Mouse (Mus musculus) adrenal gland, postnatal 36 days (tissue): Measurements from ENCODE around the gene Scly. TPM values are rescaled to one million over a fixed set of nuclear protein-coding genes. Genes with fewer than 3 reads are reported as not detected.

Source experiments
- DNase-seq, 2 experiments: peaks; one replicate each; pipeline ENCODE4 v3.0.0; 2021; ENCODE audit warnings: mixed read lengths in 1 of 2
- total RNA-seq, 2 experiments: library from RNA; stranded (reverse); gene quantifications; 2 replicates each; pipeline ENCODE4 v1.2.3; 2021

Gene Scly
- total RNA-seq, 2 experiments from 2014 or later: 21.2 to 23.6 TPM

- DNase-seq: no peak
These were observed 64.0 kb downstream of the Scly start for GRCm38 (mm10) chr1:91362113-91362512.

- DNase-seq: peak in 1 of 2 experiments; percentile 44
These were observed 66.9 kb downstream of the Scly start for GRCm38 (mm10) chr1:91364822-91365644.

GRCm38 (mm10) chr1:91365816-91366214 lies 67.7 kb downstream of the Scly start:
- DNase-seq: no peak

- DNase-seq: peak; percentile 84
These were observed 68.3 kb downstream of the Scly start, which contains the start of gene Erfe for GRCm38 (mm10) chr1:91366215-91367108. Erfe (plus strand) TSS chr1:91366430.

GRCm38 (mm10) chr1:91367295-91367694 lies 69.2 kb downstream of the Scly start:
- DNase-seq: no peak

GRCm38 (mm10) chr1:91369408-91369807 lies 71.3 kb downstream of the Scly start:
- no peak for DNase-seq

GRCm38 (mm10) chr1:91370055-91370454 lies 71.9 kb downstream of the Scly start:
- peak; percentile 69 to 77 for DNase-seq

Other genes starting within 250 kb of the Scly start
- not detected for gene Rbm44, start 153.2 kb upstream of the Scly start, total RNA-seq
- gene Ramp1, start 118.5 kb upstream of the Scly start, total RNA-seq: 1 to 10 TPM; 6.1 to 6.3 TPM
- 10 to 100 TPM; 72.8 to 94.6 TPM for gene Ube2f, start 48.0 kb upstream of the Scly start, total RNA-seq
- under 1 TPM; 0.07 to 0.10 TPM for gene Espnl, start 23.7 kb downstream of the Scly start, total RNA-seq
- gene Klhl30, start 52.7 kb downstream of the Scly start, total RNA-seq: under 1 TPM; 0.89 to 0.96 TPM
- 10 to 100 TPM in 1 of 2 experiments, 1 to 10 TPM in 1; 3.8 to 42.2 TPM for gene Erfe, start 68.1 kb downstream of the Scly start, total RNA-seq
- 100 to 1,000 TPM in 1 of 2 experiments, 10 to 100 TPM in 1; 97.0 to 132 TPM for gene Ilkap, start 100.5 kb downstream of the Scly start, total RNA-seq
- gene Hes6, start 115.7 kb downstream of the Scly start, total RNA-seq: 100 to 1,000 TPM; 274 to 679 TPM
- gene Per2, start 161.0 kb downstream of the Scly start, total RNA-seq: 10 to 100 TPM; 37.1 to 84.7 TPM
- 10 to 100 TPM; 11.2 to 16.9 TPM for gene Traf3ip1, start 196.3 kb downstream of the Scly start, total RNA-seq
- 10 to 100 TPM; 22.4 to 25.9 TPM for gene Asb1, start 242.2 kb downstream of the Scly start, total RNA-seq